Mouse (Mus musculus) left cerebral cortex, adult 8-10 months (tissue): ENCODE measurements around the gene Fam71e2. TPM values are rescaled to one million over a fixed set of nuclear protein-coding genes. Genes with fewer than 3 reads are reported as not detected.

ENCODE experiments used
- DNase-seq, 2 experiments: peaks; one replicate each; pipeline ENCODE4 v3.0.0; 2022; ENCODE audit warnings: low spot score in 2 of 2
- total RNA-seq, 4 experiments: library from RNA; stranded (reverse); gene quantifications; 2 replicates each; pipeline ENCODE4 v1.2.4; 2022

Fam71e2 gene
- total RNA-seq, 4 experiments from 2014 or later, result not detected

GRCm38 (mm10) chr7:4739544-4740275, 31.4 kb downstream of the Fam71e2 start, which contains the start of gene Kmt5c:
Kmt5c (plus strand) TSS chr7:4740115.
- peak; percentile 91 to 100 for DNase-seq

- no peak for DNase-seq
Measured at GRCm38 (mm10) chr7:4739041-4739543, 32.0 kb downstream of the Fam71e2 start.

GRCm38 (mm10) chr7:4732968-4733392, 38.1 kb downstream of the Fam71e2 start:
- no peak for DNase-seq

GRCm38 (mm10) chr7:4731090-4731489, 40.0 kb downstream of the Fam71e2 start:
- no peak for DNase-seq

GRCm38 (mm10) chr7:4725169-4725568, 45.9 kb downstream of the Fam71e2 start, which contains the start of gene Tmem150b:
Tmem150b (minus strand) TSS chr7:4725249.
- DNase-seq, result no peak

GRCm38 (mm10) chr7:4724359-4724758, 46.7 kb downstream of the Fam71e2 start:
- DNase-seq, result no peak

- DNase-seq, result no peak
Measured at GRCm38 (mm10) chr7:4723508-4723907, 47.6 kb downstream of the Fam71e2 start.

GRCm38 (mm10) chr7:4719276-4719675, 51.8 kb downstream of the Fam71e2 start:
- no peak for DNase-seq

GRCm38 (mm10) chr7:4716955-4717354, 54.1 kb downstream of the Fam71e2 start:
- DNase-seq, result no peak

- DNase-seq, result no peak
Measured at GRCm38 (mm10) chr7:4712594-4712993, 58.5 kb downstream of the Fam71e2 start.

GRCm38 (mm10) chr7:4705098-4705497, 66.0 kb downstream of the Fam71e2 start:
- no peak for DNase-seq

Other genes with a start within 250 kb of the Fam71e2 start
- 1 to 10 TPM; 1.9 to 4.5 (median 4.1) TPM for gene Tnni3, start 247.1 kb downstream of the Fam71e2 start, total RNA-seq
- under 1 TPM; 0.22 to 0.79 (median 0.30) TPM for gene Dnaaf3, start 238.8 kb downstream of the Fam71e2 start, total RNA-seq
- gene Syt5, start 223.8 kb downstream of the Fam71e2 start, total RNA-seq, result 100 to 1,000 TPM; 251 to 286 (median 266) TPM
- 1 to 10 TPM in 3 of 4 experiments, under 1 TPM in 1; 0.79 to 1.7 (median 1.3) TPM for gene Ptprh, start 167.3 kb downstream of the Fam71e2 start, total RNA-seq
- gene Tmem86b, start 139.9 kb downstream of the Fam71e2 start, total RNA-seq, result 10 to 100 TPM in 3 of 4 experiments, 1 to 10 TPM in 1; 9.1 to 12.5 (median 12.2) TPM
- 100 to 1,000 TPM; 118 to 128 (median 127) TPM for gene Ppp6r1, start 112.3 kb downstream of the Fam71e2 start, total RNA-seq
- gene Hspbp1, start 86.2 kb downstream of the Fam71e2 start, total RNA-seq, result 10 to 100 TPM; 83.7 to 95.5 (median 89.4) TPM
- 100 to 1,000 TPM; 377 to 435 (median 401) TPM for gene Brsk1, start 80.7 kb downstream of the Fam71e2 start, total RNA-seq
- gene Tmem150b, start 46.1 kb downstream of the Fam71e2 start, total RNA-seq, result under 1 TPM in 2 of 4 experiments, not detected in 2; 0.16 to 0.21 TPM
- 10 to 100 TPM; 22.0 to 31.3 (median 25.3) TPM for gene Kmt5c, start 31.2 kb downstream of the Fam71e2 start, total RNA-seq
- 1 to 10 TPM; 5.1 to 8.7 (median 6.8) TPM for gene Cox6b2, start 18.2 kb downstream of the Fam71e2 start, total RNA-seq
- under 1 TPM; 0.26 to 0.70 (median 0.39) TPM for gene Il11, start 11.6 kb upstream of the Fam71e2 start, total RNA-seq
- not detected for gene Tmem190, start 11.6 kb upstream of the Fam71e2 start, total RNA-seq
- 1 to 10 TPM; 3.0 to 4.2 (median 3.1) TPM for gene Tmem238, start 18.4 kb upstream of the Fam71e2 start, total RNA-seq
- 100 to 1,000 TPM; 329 to 537 (median 413) TPM for gene Rpl28, start 21.6 kb upstream of the Fam71e2 start, total RNA-seq
- 100 to 1,000 TPM; 103 to 130 (median 112) TPM for gene Ube2s, start 41.3 kb upstream of the Fam71e2 start, total RNA-seq
- 100 to 1,000 TPM; 105 to 117 (median 110) TPM for gene Shisa7, start 73.4 kb upstream of the Fam71e2 start, total RNA-seq
- gene Isoc2b, start 99.0 kb upstream of the Fam71e2 start, total RNA-seq, result 1 to 10 TPM; 8.3 to 10.0 (median 9.1) TPM
- gene Isoc2a, start 105.9 kb upstream of the Fam71e2 start, total RNA-seq, result 10 to 100 TPM; 16.1 to 17.7 (median 17.1) TPM
- gene Gm36210, start 135.2 kb upstream of the Fam71e2 start, total RNA-seq, result under 1 TPM in 3 of 4 experiments, not detected in 1; 0.48 to 0.65 (median 0.51) TPM
- 10 to 100 TPM; 14.7 to 16.8 (median 15.5) TPM for gene Zfp628, start 143.9 kb upstream of the Fam71e2 start, total RNA-seq
- gene Nat14, start 150.7 kb upstream of the Fam71e2 start, total RNA-seq, result 100 to 1,000 TPM in 1 of 4 experiments, 10 to 100 TPM in 3; 94.7 to 100 (median 95.8) TPM
- gene Ssc5d, start 154.5 kb upstream of the Fam71e2 start, total RNA-seq, result 1 to 10 TPM; 2.1 to 3.5 (median 2.6) TPM
- gene Sbk2, start 193.1 kb upstream of the Fam71e2 start, total RNA-seq, result under 1 TPM; 0.16 to 0.68 (median 0.26) TPM
- 1 to 10 TPM in 3 of 4 experiments, under 1 TPM in 1; 0.88 to 1.3 (median 1.1) TPM for gene Sbk3, start 199.9 kb upstream of the Fam71e2 start, total RNA-seq
- gene Zfp579, start 224.9 kb upstream of the Fam71e2 start, total RNA-seq, result 10 to 100 TPM; 23.3 to 31.7 (median 25.0) TPM
- 1 to 10 TPM; 6.3 to 7.8 (median 6.5) TPM for gene Zfp524, start 243.1 kb upstream of the Fam71e2 start, total RNA-seq
- gene Fiz1, start 243.4 kb upstream of the Fam71e2 start, total RNA-seq, result 10 to 100 TPM; 21.3 to 23.5 (median 23.2) TPM
- not detected for gene Gm44973, start 244.2 kb upstream of the Fam71e2 start, total RNA-seq
- 10 to 100 TPM; 33.5 to 38.8 (median 35.8) TPM for gene Zfp865, start 249.1 kb upstream of the Fam71e2 start, total RNA-seq
- 10 to 100 TPM; 55.7 to 63.0 (median 59.8) TPM for gene Ccdc106, start 249.3 kb upstream of the Fam71e2 start, total RNA-seq